Mouse (Mus musculus) limb, embryonic 14.5 days (tissue): ENCODE data around the gene Mapk14. TPM values are rescaled to one million over a fixed set of nuclear protein-coding genes. Genes with fewer than 3 reads are reported as not detected.

Source experiments
- ATAC-seq: fragments of 200-750 bp; cut with Nextera tagmentation; 2 replicates; pipeline ENCODE4 v1.8.0; 2017; ENCODE audit warnings: low read depth, moderate number of reproducible peaks, moderate TSS enrichment; ENCODE audit not compliant: low FRiP score
- DNase-seq: peaks from one replicate; pipeline ENCODE4 v3.0.0-alpha.2; 2015; ENCODE audit warnings: low spot score
- H3K27ac ChIP-seq: fragments of 300-500 bp; sonication (generic); replicated peaks from 2 replicates; pipeline ENCODE4 v1.5.1; 2014; ENCODE audit warnings: low read depth, mild to moderate bottlenecking, low read length, moderate library complexity, mixed read lengths
- H3K27me3 ChIP-seq: fragments of 300-500 bp; sonication (generic); 2 replicates; pipeline ENCODE4 v1.6.1; 2014; ENCODE audit warnings: low read length, mixed read lengths; ENCODE audit not compliant: control insufficient read depth, insufficient read depth
- H3K36me3 ChIP-seq: fragments of 300-500 bp; sonication (generic); 2 replicates; pipeline ENCODE4 v1.6.1; 2014; ENCODE audit warnings: mild to moderate bottlenecking, low read length, moderate library complexity, mixed read lengths; ENCODE audit not compliant: control insufficient read depth, insufficient read depth
- H3K4me1 ChIP-seq: fragments of 300-500 bp; sonication (generic); 2 replicates; pipeline ENCODE4 v1.6.1; 2014; ENCODE audit warnings: antibody characterized with exemption, low read length, mixed read lengths; ENCODE audit not compliant: control insufficient read depth, insufficient read depth
- H3K4me2 ChIP-seq: fragments of 300-500 bp; sonication (generic); replicated peaks from 2 replicates; pipeline ENCODE4 v1.6.1; 2014; ENCODE audit warnings: low read depth, mild to moderate bottlenecking, low read length, moderate library complexity; ENCODE audit not compliant: severe bottlenecking
- H3K4me3 ChIP-seq: fragments of 300-500 bp; sonication (generic); replicated peaks from 2 replicates; pipeline ENCODE4 v1.5.1; 2014; ENCODE audit warnings: low read length
- H3K9ac ChIP-seq: fragments of 300-500 bp; sonication (generic); 2 replicates; pipeline ENCODE4 v1.6.1; 2014; ENCODE audit warnings: mild to moderate bottlenecking, low read depth, low read length, moderate library complexity; ENCODE audit not compliant: severe bottlenecking
- H3K9me3 ChIP-seq: fragments of 300-500 bp; sonication (generic); 2 replicates; pipeline ENCODE4 v1.6.1; 2016; ENCODE audit warnings: low read length; ENCODE audit not compliant: control insufficient read depth
- POLR2A ChIP-seq: fragments of 200-500 bp; IDR thresholded peaks from 2 replicates; pipeline ENCODE4 v1.8.0; 2012; ENCODE audit warnings: inconsistent platforms, mild to moderate bottlenecking, moderate library complexity, borderline replicate concordance; ENCODE audit not compliant: insufficient read depth, insufficient read length; ENCODE audit errors: extremely low read depth
- WGBS: fragments of 180-500 bp; shearing (Covaris S2); extraction: QIAGEN DNeasy Blood & Tissue Kit; methylation state at CpG from one replicate; pipeline ENCODE4 v1.1.7; 2014; 5-methylcytosine and 5-hydroxymethylcytosine counted together
- polyA plus RNA-seq, 2 experiments: library from polyadenylated mRNA; depleted of rRNA in 1 of 2; stranded (reverse) in 1 of 2; unstranded in 1 of 2; fragments of >200 nt; fragmentation: Nextera tagmentation in 1 of 2; extraction: Ambion mirVana in 1 of 2; gene quantifications; 2 replicates each; pipeline versions ENCODE4 v1.2.1 to v1.2.3; 2012 to 2014

The Mapk14 gene
- polyA plus RNA-seq, 2 experiments, result 53.8 to 74.1 TPM

- DNase-seq (no peak), ATAC-seq (no peak)
- Histone ChIP-seq H3K27ac (no peak overlapping the region), H3K27me3 (no peaks in the 10 kb centered on the region), H3K9ac (no peak overlapping the region), H3K36me3 (no peaks in the 10 kb centered on the region), H3K9me3 (no peaks in the 10 kb centered on the region), H3K4me3 (no peak overlapping the region), H3K4me2 (no peak overlapping the region), H3K4me1 (no peaks in the 10 kb centered on the region)
- no peak for TF ChIP-seq POLR2A
- 88% methylated on average over 15 of the region's 16 CpGs for WGBS
Observed at GRCm38 (mm10) chr17:28777231-28778005, 86.3 kb downstream of the Mapk14 start.

GRCm38 (mm10) chr17:28779735-28780134 lies 88.6 kb downstream of the Mapk14 start:
- Histone ChIP-seq H3K4me2 (no peak overlapping the region), H3K4me3 (no peak overlapping the region), H3K4me1 (no peaks in the 10 kb centered on the region), H3K36me3 (no peaks in the 10 kb centered on the region), H3K9ac (no peak overlapping the region), H3K27me3 (no peaks in the 10 kb centered on the region), H3K27ac (no peak overlapping the region), H3K9me3 (no peaks in the 10 kb centered on the region)
- 97% methylated on average over 3 of the region's 3 CpGs for WGBS
- DNase-seq (no peak), ATAC-seq (no peak)
- no peak for TF ChIP-seq POLR2A

DNA sequence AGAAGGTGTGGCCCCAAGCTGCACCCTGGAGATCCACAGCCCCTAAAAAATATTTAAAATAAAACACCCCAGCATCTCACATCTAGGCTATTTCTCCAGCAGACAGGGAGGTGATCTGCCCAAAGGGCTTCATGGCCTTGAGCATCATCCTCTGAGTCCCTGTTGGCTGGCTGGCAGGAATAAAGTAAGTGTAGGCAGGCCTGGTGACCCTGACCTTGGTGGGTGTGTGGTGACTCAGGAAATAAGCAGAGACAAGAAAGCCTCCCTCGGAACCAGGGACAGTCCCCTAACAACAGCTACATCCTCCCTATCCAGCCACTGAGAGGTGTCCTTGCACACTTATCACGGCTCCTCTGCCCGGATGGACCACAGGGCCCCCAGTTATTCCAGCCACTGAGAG lies 89.7 kb downstream of the Mapk14 start:
- ATAC-seq (no peak), DNase-seq (no peak)
- H3K4me3 ChIP-seq, result no peak overlapping the region
- no peak overlapping the region for H3K27ac ChIP-seq
- no peak for TF ChIP-seq POLR2A
- H3K36me3 ChIP-seq, result no peaks in the 10 kb centered on the region
- no peaks in the 10 kb centered on the region for H3K9me3 ChIP-seq
- H3K27me3 ChIP-seq, result no peaks in the 10 kb centered on the region
- no peaks in the 10 kb centered on the region for H3K4me1 ChIP-seq
- WGBS, result 64% methylated on average over 3 of the region's 3 CpGs
- no peak overlapping the region for H3K9ac ChIP-seq
- no peak overlapping the region for H3K4me2 ChIP-seq

GRCm38 (mm10) chr17:28781290-28782045 lies 90.3 kb downstream of the Mapk14 start:
- Histone ChIP-seq H3K9ac (no peak overlapping the region), H3K27ac (no peak overlapping the region), H3K4me1 (no peaks in the 10 kb centered on the region)

DNA sequence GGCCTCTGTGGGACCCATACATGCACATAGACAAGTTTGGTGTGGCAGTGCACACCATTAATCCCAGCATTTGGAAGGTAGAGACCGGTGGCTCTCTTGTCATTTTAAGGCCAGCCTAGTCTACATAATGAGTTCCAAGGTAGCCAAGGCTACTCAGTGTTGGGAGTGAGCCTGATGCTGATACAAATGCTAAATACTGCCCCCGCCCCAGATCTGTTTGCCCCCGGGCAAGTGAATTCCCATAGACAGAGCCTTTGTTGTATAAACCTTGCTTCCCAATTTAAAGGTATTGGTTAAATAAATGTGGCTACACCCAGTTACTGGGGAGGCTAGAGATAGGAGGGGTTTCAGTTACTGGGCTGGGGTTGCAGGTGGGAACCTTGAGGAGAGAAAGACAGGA lies 93.9 kb downstream of the Mapk14 start:
- no peak for TF ChIP-seq POLR2A
- Histone ChIP-seq H3K4me1 (no peaks in the 10 kb centered on the region), H3K4me3 (no peak overlapping the region), H3K27ac (no peak overlapping the region), H3K4me2 (no peak overlapping the region), H3K9ac (no peak overlapping the region), H3K27me3 (no peaks in the 10 kb centered on the region), H3K36me3 (no peaks in the 10 kb centered on the region), H3K9me3 (no peaks in the 10 kb centered on the region)
- WGBS, result 83% methylated on average over 3 of the region's 3 CpGs
- no peak for DNase-seq
- no peak for ATAC-seq

More at GRCm38 (mm10) chr17:28781290-28782045, 90.3 kb downstream of the Mapk14 start:
- no peak for TF ChIP-seq POLR2A
- 44% methylated on average over 9 of the region's 9 CpGs for WGBS
- Histone ChIP-seq H3K4me3 (no peak overlapping the region), H3K9me3 (no peaks in the 10 kb centered on the region), H3K36me3 (no peaks in the 10 kb centered on the region), H3K27me3 (no peaks in the 10 kb centered on the region), H3K4me2 (no peak overlapping the region)
- no peak for DNase-seq
- no peak for ATAC-seq
